Mouse (Mus musculus): ENCODE data around the gene Stk24. TPM values are rescaled to one million over a fixed set of nuclear protein-coding genes. Genes with fewer than 3 reads are reported as not detected.

Gene Stk24
- total and polyA plus RNA-seq, 3 experiments = 62.5 to 79.3 TPM; not detected in 1

DNA sequence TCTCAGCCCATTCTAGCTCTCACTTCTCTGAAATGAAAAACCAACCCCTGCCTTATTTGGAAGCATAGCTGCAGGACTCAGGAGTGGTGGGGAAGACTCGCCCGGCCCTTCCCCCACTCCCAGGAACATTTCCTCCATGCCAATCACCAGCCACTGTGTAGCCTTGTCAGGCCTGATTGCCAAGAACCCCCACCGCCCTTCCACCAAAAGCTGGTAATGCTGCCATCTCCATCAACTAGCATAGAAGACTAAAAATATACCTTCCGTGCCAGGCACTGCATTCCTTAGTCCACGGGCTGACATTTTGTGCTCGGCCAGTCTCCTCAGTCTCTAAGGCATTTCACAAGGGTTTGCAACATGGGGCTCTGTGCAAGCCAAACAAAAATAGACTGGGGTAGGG, 109.3 kb downstream of the Stk24 start:
- H3K27me3 ChIP-seq (ENCODE audit: control insufficient read depth in 1 of 2, insufficient read depth in 2 of 2, low read length in 2 of 2) = no peaks in the 10 kb centered on the region
- no peak for TF ChIP-seq ELF1 (IDR thresholded peaks at IDR 0.05; ENCODE audit: low read depth, low read length)
- TF ChIP-seq NELFE (IDR thresholded peaks at IDR 0.05; ENCODE audit: low read depth, low read length) = no peak
- TF ChIP-seq USF1 (IDR thresholded peaks at IDR 0.05; ENCODE audit: low read depth, low read length) = no peak
- no peak for TF ChIP-seq SMC3 (IDR thresholded peaks at IDR 0.05; ENCODE audit: low read depth, low read length)
- no peak for TF ChIP-seq TBP (IDR thresholded peaks at IDR 0.05; ENCODE audit: low read depth, low read length)
- TF ChIP-seq TCF12 (IDR thresholded peaks at IDR 0.05; ENCODE audit: low read depth, low read length) = no peak
- no peaks in the 10 kb centered on the region for H3K79me2 ChIP-seq (ENCODE audit: control insufficient read depth, insufficient read depth, low read length, poor library complexity)
- no peak overlapping the region for H3K9ac ChIP-seq (ENCODE audit: control insufficient read depth, low read depth, low read length, poor library complexity, severe bottlenecking)
- H3K9me3 ChIP-seq (replicated peaks; ENCODE audit: insufficient read depth, low read length) = no peaks in the 10 kb centered on the region
- H3K4me1 ChIP-seq (ENCODE audit: control insufficient read depth in 1 of 2, insufficient read depth in 2 of 2, low read length in 2 of 2) = no peaks in the 10 kb centered on the region
- no peak overlapping the region for H3K4me3 ChIP-seq (ENCODE audit: control insufficient read depth in 1 of 2, insufficient read depth in 1 of 2, low read depth in 2 of 2, low read length in 2 of 2)
- DNase-seq (ENCODE audit: low read depth, low spot score) = no peak
- H3K27ac ChIP-seq (ENCODE audit: control insufficient read depth, low read depth, low read length) = no peak overlapping the region
- no peaks in the 10 kb centered on the region for H3K36me3 ChIP-seq (ENCODE audit: control insufficient read depth in 1 of 2, insufficient read depth in 2 of 2, low read length in 2 of 2)

DNA sequence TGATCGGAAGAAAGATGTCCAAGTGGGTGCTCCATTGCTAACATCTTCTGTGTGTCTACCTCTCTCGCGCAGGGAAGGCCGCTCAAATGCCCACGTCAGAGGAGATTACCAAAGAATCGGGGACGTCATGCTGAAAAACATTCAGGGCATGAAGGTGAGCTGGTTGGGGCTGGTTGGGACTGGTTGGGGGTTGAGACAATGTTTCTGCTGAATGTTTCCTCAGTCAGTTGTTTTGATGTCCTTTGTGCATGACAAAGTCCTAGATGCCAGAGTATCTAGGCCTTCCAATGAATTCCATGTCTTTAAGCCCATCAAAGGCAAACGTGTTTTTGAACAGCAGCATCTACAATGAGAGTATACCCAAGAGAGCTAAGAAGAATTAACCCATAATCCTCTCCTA, 112.0 kb downstream of the Stk24 start:
- H3K27ac ChIP-seq (ENCODE audit: control insufficient read depth, low read depth, low read length) = no peak overlapping the region
- no peaks in the 10 kb centered on the region for H3K36me3 ChIP-seq (ENCODE audit: control insufficient read depth in 1 of 2, insufficient read depth in 2 of 2, low read length in 2 of 2)
- H3K4me1 ChIP-seq (ENCODE audit: control insufficient read depth in 1 of 2, insufficient read depth in 2 of 2, low read length in 2 of 2) = no peaks in the 10 kb centered on the region
- no peak overlapping the region for H3K4me3 ChIP-seq (ENCODE audit: control insufficient read depth in 1 of 2, insufficient read depth in 1 of 2, low read depth in 2 of 2, low read length in 2 of 2)
- no peak overlapping the region for H3K9ac ChIP-seq (ENCODE audit: control insufficient read depth, low read depth, low read length, poor library complexity, severe bottlenecking)
- no peaks in the 10 kb centered on the region for H3K79me2 ChIP-seq (ENCODE audit: control insufficient read depth, insufficient read depth, low read length, poor library complexity)
- no peak for DNase-seq (ENCODE audit: low read depth, low spot score)
- H3K9me3 ChIP-seq (replicated peaks; ENCODE audit: insufficient read depth, low read length) = no peaks in the 10 kb centered on the region
- no peak for TF ChIP-seq NELFE (IDR thresholded peaks at IDR 0.05; ENCODE audit: low read depth, low read length)
- no peak for TF ChIP-seq TCF12 (IDR thresholded peaks at IDR 0.05; ENCODE audit: low read depth, low read length)
- TF ChIP-seq TBP (IDR thresholded peaks at IDR 0.05; ENCODE audit: low read depth, low read length) = no peak
- no peak for TF ChIP-seq ZKSCAN1 (IDR thresholded peaks at IDR 0.05; ENCODE audit: low read depth, low read length)
- TF ChIP-seq ELF1 (IDR thresholded peaks at IDR 0.05; ENCODE audit: low read depth, low read length) = no peak
- H3K27me3 ChIP-seq (ENCODE audit: control insufficient read depth in 1 of 2, insufficient read depth in 2 of 2, low read length in 2 of 2) = 0 out of 4 replicates have a peak, but pooled peaks cover 0 to 2% of the 10 kb centered on the region in 2 experiments

DNA sequence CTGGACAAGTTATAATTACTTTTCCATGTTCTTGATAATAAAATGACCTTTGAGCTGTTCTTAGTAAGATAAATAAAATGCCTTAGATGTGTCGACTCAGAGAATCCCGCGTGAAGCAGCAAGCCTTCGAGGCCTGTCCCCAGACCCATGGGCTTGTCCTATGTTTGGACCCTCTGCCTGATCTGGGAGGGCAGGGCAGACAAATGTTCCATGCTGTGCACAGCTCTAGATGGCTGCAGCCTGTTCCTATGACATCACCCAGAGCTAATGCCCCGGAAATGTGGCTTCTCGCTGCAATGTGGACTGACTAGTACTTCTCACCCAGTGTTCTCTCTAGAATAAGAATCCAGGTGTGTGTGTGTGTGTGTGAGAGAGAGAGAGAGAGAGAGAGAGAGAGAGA, 115.4 kb downstream of the Stk24 start:
- TF ChIP-seq POLR2AphosphoS5 (IDR thresholded peaks at IDR 0.05; ENCODE audit: borderline replicate concordance, low read depth, low read length) (no peak), TBP (IDR thresholded peaks at IDR 0.05; ENCODE audit: low read depth, low read length) (no peak), POLR2AphosphoS2 (IDR thresholded peaks at IDR 0.05; ENCODE audit: low read length) (no peak), ZMIZ1 (IDR thresholded peaks at IDR 0.05; ENCODE audit: low read depth, low read length) (no peak), CTCF (IDR thresholded peaks at IDR 0.05 in 2 of 3, conservative IDR thresholded peaks at IDR 0.05 in 1 of 3; ENCODE audit: control insufficient read depth in 1 of 3, insufficient read depth in 1 of 3, low read depth in 2 of 3, low read length in 3 of 3, poor library complexity in 1 of 3, severe bottlenecking in 1 of 3) (no peak), USF2 (IDR thresholded peaks at IDR 0.05; ENCODE audit: borderline replicate concordance in 1 of 2, insufficient read depth in 1 of 2, low read depth in 1 of 2, low read length in 2 of 2) (no peak), ZNF384 (IDR thresholded peaks at IDR 0.05; ENCODE audit: low read depth, low read length) (no peak), MXI1 (IDR thresholded peaks at IDR 0.05; ENCODE audit: low read depth, low read length) (no peak), MAFK (IDR thresholded peaks at IDR 0.05; ENCODE audit: borderline replicate concordance, low read depth, low read length) (no peak), GATA1 (IDR thresholded peaks at IDR 0.05; ENCODE audit: low read depth, low read length) (no peak), ETS1 (IDR thresholded peaks at IDR 0.05; ENCODE audit: low read depth, low read length) (no peak)

More for the DNA sequence above, 115.4 kb downstream of the Stk24 start:
- Histone ChIP-seq H3K9me3 (replicated peaks; ENCODE audit: insufficient read depth, low read length) (no peaks in the 10 kb centered on the region), H3K27me3 (ENCODE audit: control insufficient read depth in 1 of 2, insufficient read depth in 2 of 2, low read length in 2 of 2) (0 out of 4 replicates have a peak, but pooled peaks cover 0 to 2% of the 10 kb centered on the region in 2 experiments), H3K9ac (ENCODE audit: control insufficient read depth, low read depth, low read length, poor library complexity, severe bottlenecking) (no peak overlapping the region), H3K27ac (ENCODE audit: control insufficient read depth, low read depth, low read length) (no peak overlapping the region), H3K4me3 (ENCODE audit: control insufficient read depth in 1 of 2, insufficient read depth in 1 of 2, low read depth in 2 of 2, low read length in 2 of 2) (no peak overlapping the region), H3K36me3 (ENCODE audit: control insufficient read depth in 1 of 2, insufficient read depth in 2 of 2, low read length in 2 of 2) (no peaks in the 10 kb centered on the region), H3K4me1 (ENCODE audit: control insufficient read depth in 1 of 2, insufficient read depth in 2 of 2, low read length in 2 of 2) (no peaks in the 10 kb centered on the region), H3K79me2 (ENCODE audit: control insufficient read depth, insufficient read depth, low read length, poor library complexity) (no peaks in the 10 kb centered on the region)
- no peak for DNase-seq (ENCODE audit: low read depth, low spot score)
